Mouse (Mus musculus) hindbrain, embryonic 16.5 days (tissue): Measurements from ENCODE around the gene Dcst2. TPM values are rescaled to one million over a fixed set of nuclear protein-coding genes. Genes with fewer than 3 reads are reported as not detected.

Experiments
- polyA plus RNA-seq: library from polyadenylated mRNA; unstranded; fragments of >200 nt; fragmentation: Nextera tagmentation; extraction: Ambion mirVana; gene quantifications from 2 replicates; pipeline ENCODE4 v1.2.1, GENCODE M21; 2015

The Dcst2 gene
- polyA plus RNA-seq, 1 experiment from 2014 or later, result 0.10 TPM

Other genes with a start within 250 kb of the Dcst2 start
- 0.10 and 0.11 TPM in 2 replicates for gene Pklr, start 225.8 kb upstream of the Dcst2 start, polyA plus RNA-seq
- gene Hcn3, start 201.8 kb upstream of the Dcst2 start, polyA plus RNA-seq, result 58.1 and 58.4 TPM in 2 replicates
- gene Clk2, start 197.2 kb upstream of the Dcst2 start, polyA plus RNA-seq, result 17.3 and 18.8 TPM in 2 replicates
- gene Scamp3, start 184.5 kb upstream of the Dcst2 start, polyA plus RNA-seq, result 166 and 172 TPM in 2 replicates
- gene Fam189b, start 178.8 kb upstream of the Dcst2 start, polyA plus RNA-seq, result 35.4 and 40.8 TPM in 2 replicates
- 51.8 and 54.0 TPM in 2 replicates for gene Gba, start 159.0 kb upstream of the Dcst2 start, polyA plus RNA-seq
- 47.5 and 53.0 TPM in 2 replicates for gene Thbs3, start 146.8 kb upstream of the Dcst2 start, polyA plus RNA-seq
- 163 and 166 TPM in 2 replicates for gene Mtx1, start 134.9 kb upstream of the Dcst2 start, polyA plus RNA-seq
- gene Muc1, start 132.9 kb upstream of the Dcst2 start, polyA plus RNA-seq, result 0.59 and 0.90 TPM in 2 replicates
- gene Krtcap2, start 116.0 kb upstream of the Dcst2 start, polyA plus RNA-seq, result 205 and 227 TPM in 2 replicates
- 78.7 and 87.1 TPM in 2 replicates for gene Trim46, start 115.7 kb upstream of the Dcst2 start, polyA plus RNA-seq
- 64.3 and 79.8 TPM in 2 replicates for gene Dpm3, start 102.6 kb upstream of the Dcst2 start, polyA plus RNA-seq
- gene Slc50a1, start 91.4 kb upstream of the Dcst2 start, polyA plus RNA-seq, result 39.4 and 43.9 TPM in 2 replicates
- 8.4 and 9.9 TPM in 2 replicates for gene Efna1, start 80.8 kb upstream of the Dcst2 start, polyA plus RNA-seq
- gene Efna3, start 39.0 kb upstream of the Dcst2 start, polyA plus RNA-seq, result 77.9 and 78.0 TPM in 2 replicates
- 3.9 and 5.0 TPM in 2 replicates for gene Efna4, start 23.9 kb upstream of the Dcst2 start, polyA plus RNA-seq
- gene Adam15, start 12.0 kb upstream of the Dcst2 start, polyA plus RNA-seq, result 74.6 and 84.1 TPM in 2 replicates
- 0.66 and 1.1 TPM in 2 replicates for gene Dcst1, start 3.3 kb downstream of the Dcst2 start, polyA plus RNA-seq
- gene Zbtb7b, start 32.8 kb downstream of the Dcst2 start, polyA plus RNA-seq, result 0.79 and 0.88 TPM in 2 replicates
- 0.60 TPM in 1 of 2 replicates, not detected in the other for gene Lenep, start 40.8 kb downstream of the Dcst2 start, polyA plus RNA-seq
- 34.7 and 36.6 TPM in 2 replicates for gene Flad1, start 49.9 kb downstream of the Dcst2 start, polyA plus RNA-seq
- gene Cks1b, start 56.4 kb downstream of the Dcst2 start, polyA plus RNA-seq, result 87.9 and 91.5 TPM in 2 replicates
- gene Shc1, start 56.5 kb downstream of the Dcst2 start, polyA plus RNA-seq, result 16.9 and 23.8 TPM in 2 replicates
- gene Pygo2, start 68.2 kb downstream of the Dcst2 start, polyA plus RNA-seq, result 34.1 and 45.6 TPM in 2 replicates
- 25.0 and 26.4 TPM in 2 replicates for gene Pbxip1, start 74.7 kb downstream of the Dcst2 start, polyA plus RNA-seq
- gene Pmvk, start 92.6 kb downstream of the Dcst2 start, polyA plus RNA-seq, result 137 and 156 TPM in 2 replicates
- 9.0 and 10.4 TPM in 2 replicates for gene Kcnn3, start 158.2 kb downstream of the Dcst2 start, polyA plus RNA-seq